Mouse (Mus musculus) bone marrow macrophage, adult 2 months (primary cell): ENCODE data around the gene Ctcf.
A peak's percentile ranks its signal among the peaks of the same experiment; 100 is the strongest.

ENCODE experiments used
- CTCF ChIP-seq: IDR thresholded peaks from 2 replicates; pipeline ENCODE4 v1.5.1; 2012; ENCODE audit warnings: low read depth, mild to moderate bottlenecking, low read length, moderate library complexity
- POLR2A ChIP-seq: IDR thresholded peaks from 2 replicates; pipeline ENCODE4 v1.6.1; 2012; ENCODE audit warnings: mild to moderate bottlenecking, low read depth, low read length, borderline replicate concordance

- TF ChIP-seq CTCF (peak; percentile 24; the same call in 1 of the 2 replicates), POLR2A (no peak)
These were observed at the start of gene Ctcf for GRCm38 (mm10) chr8:105636018-105636962.
